Mouse (Mus musculus): ENCODE results near the gene Camk2g.

DNA sequence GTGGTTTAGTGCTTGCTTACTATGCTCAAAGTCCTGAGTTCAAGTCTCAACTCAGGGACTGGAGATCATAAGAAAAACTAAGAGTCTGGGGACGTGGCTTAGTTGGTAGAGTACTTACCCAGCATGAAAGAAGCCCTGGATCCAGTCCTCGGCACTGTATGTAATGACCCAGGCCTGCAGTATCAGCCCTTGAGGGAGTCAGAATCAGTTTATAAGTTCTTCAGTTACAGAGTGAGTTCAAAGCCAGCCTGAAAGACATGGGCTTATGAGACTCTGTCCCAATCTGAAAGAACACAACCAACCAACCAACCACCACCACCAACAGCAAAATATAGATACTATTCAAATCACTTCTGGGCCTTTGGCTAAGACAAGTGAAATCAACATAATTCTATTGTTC is 47.6 kb upstream of the Camk2g start:
- TF ChIP-seq GATA1 (IDR thresholded peaks at IDR 0.05; ENCODE audit: low read length) (no peak), TAL1 (IDR thresholded peaks at IDR 0.05; ENCODE audit: low read length) (no peak)
